Mouse (Mus musculus) forebrain, embryonic 14.5 days (tissue): ENCODE results near the gene Gm28374. TPM values are rescaled to one million over a fixed set of nuclear protein-coding genes. Genes with fewer than 3 reads are reported as not detected.
A peak's percentile ranks its signal among the peaks of the same experiment; 100 is the strongest.
"Not testable (repeated sequence)": the region's sequence is repeated elsewhere in the genome, so short reads cannot be mapped to it uniquely, and the experiment has no call there.

Experiments used
- ATAC-seq: fragments of 200-750 bp; cut with Nextera tagmentation; 2 replicates; pipeline ENCODE4 v1.8.0; 2017; ENCODE audit warnings: mild to moderate bottlenecking, moderate library complexity
- DNase-seq: peaks from one replicate; pipeline ENCODE4 v3.0.0-alpha.2; 2015; ENCODE audit warnings: low spot score
- H3K27ac ChIP-seq: fragments of 300-500 bp; sonication (generic); 2 replicates; pipeline ENCODE4 v1.5.1; 2014; ENCODE audit warnings: low read depth, mild to moderate bottlenecking, control low read depth, low read length, moderate library complexity
- H3K27me3 ChIP-seq: fragments of 300-500 bp; sonication (generic); replicated peaks from 2 replicates; pipeline ENCODE4 v1.6.1; 2014; ENCODE audit warnings: low read length, control low read depth, mixed read lengths; ENCODE audit not compliant: control insufficient read depth, insufficient read depth
- H3K36me3 ChIP-seq: fragments of 300-500 bp; sonication (generic); 2 replicates; pipeline ENCODE4 v1.6.1; 2014; ENCODE audit warnings: low read length, control low read depth; ENCODE audit not compliant: control insufficient read depth, insufficient read depth
- H3K4me1 ChIP-seq: fragments of 300-500 bp; sonication (generic); 2 replicates; pipeline ENCODE4 v1.6.1; 2014; ENCODE audit warnings: antibody characterized with exemption, low read length, control low read depth; ENCODE audit not compliant: control insufficient read depth, insufficient read depth
- H3K4me2 ChIP-seq: fragments of 300-500 bp; sonication (generic); 2 replicates; pipeline ENCODE4 v1.6.1; 2014; ENCODE audit warnings: mild to moderate bottlenecking, control low read depth, low read length
- H3K4me3 ChIP-seq: fragments of 300-500 bp; sonication (generic); 2 replicates; pipeline ENCODE4 v1.5.1; 2014; ENCODE audit warnings: low read depth, low read length, control low read depth
- H3K9ac ChIP-seq: fragments of 300-500 bp; sonication (generic); 2 replicates; pipeline ENCODE4 v1.6.1; 2014; ENCODE audit warnings: mild to moderate bottlenecking, low read length, control low read depth, moderate library complexity
- H3K9me3 ChIP-seq: fragments of 300-500 bp; sonication (generic); replicated peaks from 2 replicates; pipeline ENCODE4 v1.6.1; 2016; ENCODE audit warnings: low read length, control low read depth, mixed read lengths; ENCODE audit not compliant: control insufficient read depth
- WGBS: fragments of 180-500 bp; shearing (Covaris S2); extraction: QIAGEN DNeasy Blood & Tissue Kit; methylation state at CpG from one replicate; pipeline ENCODE4 v1.1.7; 2014; 5-methylcytosine and 5-hydroxymethylcytosine counted together
- polyA plus RNA-seq: library from polyadenylated mRNA; unstranded; fragments of >200 nt; fragmentation: Nextera tagmentation; extraction: Ambion mirVana; gene quantifications from 2 replicates; pipeline ENCODE4 v1.2.1, GENCODE M21; 2014

Gm28374 gene
- 1.1 and 1.4 TPM in 2 replicates for polyA plus RNA-seq

GRCm38 (mm10) chr19:6082156-6082555 lies at the start of gene Gm28374:
Gm28374 (minus strand) TSS chr19:6082256.
- DNase-seq, result no peak
- Histone ChIP-seq H3K4me2 (no peak within 1 kb of the TSS), H3K27me3 (no peaks in the 10 kb centered on the region), H3K27ac (no peak within 1 kb of the TSS), H3K36me3 (peaks cover 32% of the 10 kb centered on the region), H3K9ac (no peak within 1 kb of the TSS), H3K4me3 (no peak within 1 kb of the TSS), H3K4me1 (peaks cover 8% of the 10 kb centered on the region; the same call in 1 of the 2 replicates), H3K9me3 (no peaks in the 10 kb centered on the region)
- 87% methylated on average over 9 of the region's 9 CpGs for WGBS
- ATAC-seq, result no peak

- not testable (repeated sequence) for H3K27me3 ChIP-seq, DNase-seq, H3K4me3 ChIP-seq, H3K4me2 ChIP-seq, H3K9ac ChIP-seq, ATAC-seq, H3K4me1 ChIP-seq, H3K27ac ChIP-seq, H3K9me3 ChIP-seq
- peaks cover 10% of the 10 kb centered on the region for H3K36me3 ChIP-seq
- WGBS, result 81% methylated on average over 7 of the region's 7 CpGs
Observed at GRCm38 (mm10) chr19:6130414-6131128, 48.5 kb upstream of the Gm28374 start.

- WGBS, result under 1% methylated on average over 32 of the region's 32 CpGs
- Histone ChIP-seq H3K9me3 (no peaks in the 10 kb centered on the region), H3K9ac (peak within 1 kb of the TSS; percentile 70), H3K4me3 (peak within 1 kb of the TSS; percentile 46), H3K4me2 (peak within 1 kb of the TSS; percentile 63), H3K27me3 (no peaks in the 10 kb centered on the region), H3K27ac (peak within 1 kb of the TSS; percentile 84), H3K36me3 (0 out of 2 replicates have a peak, but pooled peaks cover 5% of the 10 kb centered on the region), H3K4me1 (peaks cover 3% of the 10 kb centered on the region; the same call in 1 of the 2 replicates)
- peak; percentile 97 for DNase-seq
- peak; percentile 96 for ATAC-seq
Observed at GRCm38 (mm10) chr19:6127760-6128341, 45.8 kb upstream of the Gm28374 start, which contains the start of gene Snx15. Snx15 (minus strand) TSS chr19:6128304.

GRCm38 (mm10) chr19:6126789-6127580 lies 44.9 kb upstream of the Gm28374 start:
- 75% methylated on average over 10 of the region's 10 CpGs for WGBS
- no peak overlapping the region for H3K27ac ChIP-seq
- H3K4me1 ChIP-seq, result peaks cover 3% of the 10 kb centered on the region; the same call in 1 of the 2 replicates
- ATAC-seq, result no peak
- 0 out of 2 replicates have a peak, but pooled peaks cover 5% of the 10 kb centered on the region for H3K36me3 ChIP-seq
- peak overlapping the region; percentile 46 for H3K4me3 ChIP-seq
- H3K9ac ChIP-seq, result peak overlapping the region; percentile 70; the same call in 1 of the 2 replicates
- no peak for DNase-seq
- no peaks in the 10 kb centered on the region for H3K27me3 ChIP-seq
- no peaks in the 10 kb centered on the region for H3K9me3 ChIP-seq
- peak overlapping the region; percentile 63 for H3K4me2 ChIP-seq

GRCm38 (mm10) chr19:6126289-6126688 lies 44.2 kb upstream of the Gm28374 start:
- Histone ChIP-seq H3K36me3 (0 out of 2 replicates have a peak, but pooled peaks cover 5% of the 10 kb centered on the region), H3K9ac (no peak overlapping the region), H3K4me3 (no peak overlapping the region), H3K27ac (no peak overlapping the region), H3K27me3 (no peaks in the 10 kb centered on the region), H3K4me1 (peaks cover 3% of the 10 kb centered on the region; the same call in 1 of the 2 replicates), H3K4me2 (no peak overlapping the region), H3K9me3 (no peaks in the 10 kb centered on the region)
- ATAC-seq, result no peak
- DNase-seq, result peak; percentile 57
- WGBS, result 28% methylated on average over 4 of the region's 4 CpGs

- no peak for DNase-seq
- peaks cover 3% of the 10 kb centered on the region; the same call in 1 of the 2 replicates for H3K4me1 ChIP-seq
- H3K9ac ChIP-seq, result no peak overlapping the region
- no peak overlapping the region for H3K4me2 ChIP-seq
- H3K9me3 ChIP-seq, result no peaks in the 10 kb centered on the region
- WGBS, result 73% methylated on average over 2 of the region's 2 CpGs
- no peak overlapping the region for H3K27ac ChIP-seq
- no peak for ATAC-seq
- H3K4me3 ChIP-seq, result no peak overlapping the region
- H3K27me3 ChIP-seq, result no peaks in the 10 kb centered on the region
- H3K36me3 ChIP-seq, result 0 out of 2 replicates have a peak, but pooled peaks cover 5% of the 10 kb centered on the region
Observed at GRCm38 (mm10) chr19:6124898-6125297, 42.8 kb upstream of the Gm28374 start.

GRCm38 (mm10) chr19:6123330-6123729 lies 41.3 kb upstream of the Gm28374 start:
- H3K36me3 ChIP-seq, result 0 out of 2 replicates have a peak, but pooled peaks cover 5% of the 10 kb centered on the region
- no peaks in the 10 kb centered on the region for H3K9me3 ChIP-seq
- 68% methylated on average over 8 of the region's 8 CpGs for WGBS
- no peak overlapping the region for H3K9ac ChIP-seq
- H3K4me2 ChIP-seq, result no peak overlapping the region
- DNase-seq, result peak; percentile 35
- peak overlapping the region; percentile 27; the same call in 1 of the 2 replicates for H3K27ac ChIP-seq
- H3K4me1 ChIP-seq, result peaks cover 5% of the 10 kb centered on the region; the same call in 1 of the 2 replicates
- no peaks in the 10 kb centered on the region for H3K27me3 ChIP-seq
- H3K4me3 ChIP-seq, result no peak overlapping the region
- ATAC-seq, result no peak

- H3K27me3 ChIP-seq, result no peaks in the 10 kb centered on the region
Observed at GRCm38 (mm10) chr19:6121761-6122160, 39.7 kb upstream of the Gm28374 start.

More at GRCm38 (mm10) chr19:6121761-6122160, 39.7 kb upstream of the Gm28374 start:
- no peak for ATAC-seq
- Histone ChIP-seq H3K9me3 (no peaks in the 10 kb centered on the region), H3K4me3 (no peak overlapping the region), H3K36me3 (0 out of 2 replicates have a peak, but pooled peaks cover 5% of the 10 kb centered on the region), H3K4me1 (peaks cover 12% of the 10 kb centered on the region), H3K9ac (no peak overlapping the region), H3K27ac (no peak overlapping the region), H3K4me2 (no peak overlapping the region)
- 31% methylated on average over 19 of the region's 19 CpGs for WGBS
- no peak for DNase-seq
